Mouse (Mus musculus) embryonic facial prominence, embryonic 13.5 days (tissue): ENCODE measurements around the gene Cntrl. TPM values are rescaled to one million over a fixed set of nuclear protein-coding genes. Genes with fewer than 3 reads are reported as not detected.

Experiments
- ATAC-seq: fragments of 200-750 bp; cut with Nextera tagmentation; 2 replicates; pipeline ENCODE4 v1.8.0; 2017; ENCODE audit warnings: low read depth; ENCODE audit not compliant: insufficient number of reproducible peaks, insufficient read depth, low FRiP score, low TSS enrichment
- H3K27ac ChIP-seq: fragments of 300-500 bp; sonication (generic); 2 replicates; pipeline ENCODE4 v1.5.1; 2015; ENCODE audit warnings: moderate library complexity, mild to moderate bottlenecking, inconsistent platforms
- H3K27me3 ChIP-seq: fragments of 300-500 bp; sonication (generic); 2 replicates; pipeline ENCODE4 v1.6.1; 2015; ENCODE audit warnings: mild to moderate bottlenecking, inconsistent platforms
- H3K36me3 ChIP-seq: fragments of 300-500 bp; sonication (generic); 2 replicates; pipeline ENCODE4 v1.6.1; 2015; ENCODE audit warnings: mild to moderate bottlenecking, inconsistent platforms
- H3K4me1 ChIP-seq: fragments of 300-500 bp; sonication (generic); 2 replicates; pipeline ENCODE4 v1.6.1; 2015; ENCODE audit warnings: inconsistent platforms
- H3K4me2 ChIP-seq: fragments of 300-500 bp; sonication (generic); 2 replicates; pipeline ENCODE4 v1.6.1; 2015; ENCODE audit warnings: moderate library complexity, mild to moderate bottlenecking, inconsistent platforms
- H3K4me3 ChIP-seq: fragments of 300-500 bp; sonication (generic); 2 replicates; pipeline ENCODE4 v1.5.1; 2015; ENCODE audit warnings: mild to moderate bottlenecking, inconsistent platforms
- H3K9ac ChIP-seq: fragments of 300-500 bp; sonication (generic); 2 replicates; pipeline ENCODE4 v1.6.1; 2015; ENCODE audit warnings: mild to moderate bottlenecking, inconsistent platforms
- H3K9me3 ChIP-seq: fragments of 300-500 bp; sonication (generic); 2 replicates; pipeline ENCODE4 v1.6.1; 2016; ENCODE audit warnings: inconsistent platforms
- WGBS: fragments of 180-500 bp; shearing (Covaris S2); methylation state at CpG from one replicate; pipeline ENCODE4 v1.1.7; 2015; ENCODE audit warnings: mixed read lengths; 5-methylcytosine and 5-hydroxymethylcytosine counted together
- polyA plus RNA-seq: library from polyadenylated mRNA; unstranded; fragments of >200 nt; fragmentation: Nextera tagmentation; extraction: Ambion mirVana; gene quantifications from 2 replicates; pipeline ENCODE4 v1.2.1, GENCODE M21; 2015

Gene Cntrl
- polyA plus RNA-seq, 1 experiment from 2014 or later, result 32.1 TPM

DNA sequence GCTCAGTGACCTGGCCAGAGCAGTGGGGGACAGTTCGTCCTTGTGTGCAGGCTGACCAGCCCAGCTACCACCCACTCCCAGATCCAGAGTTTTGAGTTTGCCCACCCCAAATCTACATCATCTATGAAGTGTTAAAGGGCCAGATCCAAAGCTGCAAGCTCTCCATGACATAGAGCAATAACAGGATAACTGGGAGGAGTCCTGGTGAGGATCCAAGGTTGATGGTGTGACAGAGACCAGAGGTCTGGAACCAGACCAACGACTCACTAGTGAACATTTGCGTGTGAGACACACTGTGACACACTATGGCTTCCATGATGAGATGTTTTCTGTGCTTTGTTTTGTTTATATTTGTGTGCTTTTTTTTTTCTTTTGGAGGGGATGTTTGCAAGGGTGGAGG, 98.8 kb downstream of the Cntrl start:
- H3K9me3 ChIP-seq, result no peaks in the 10 kb centered on the region
- H3K4me2 ChIP-seq, result no peak overlapping the region
- no peak overlapping the region for H3K27ac ChIP-seq
- H3K9ac ChIP-seq, result no peak overlapping the region
- no peak for ATAC-seq
- no peaks in the 10 kb centered on the region for H3K36me3 ChIP-seq
- H3K27me3 ChIP-seq, result no peaks in the 10 kb centered on the region
- no peak overlapping the region for H3K4me3 ChIP-seq
- no peaks in the 10 kb centered on the region for H3K4me1 ChIP-seq
- 72% methylated on average over 3 of the region's 3 CpGs for WGBS

DNA sequence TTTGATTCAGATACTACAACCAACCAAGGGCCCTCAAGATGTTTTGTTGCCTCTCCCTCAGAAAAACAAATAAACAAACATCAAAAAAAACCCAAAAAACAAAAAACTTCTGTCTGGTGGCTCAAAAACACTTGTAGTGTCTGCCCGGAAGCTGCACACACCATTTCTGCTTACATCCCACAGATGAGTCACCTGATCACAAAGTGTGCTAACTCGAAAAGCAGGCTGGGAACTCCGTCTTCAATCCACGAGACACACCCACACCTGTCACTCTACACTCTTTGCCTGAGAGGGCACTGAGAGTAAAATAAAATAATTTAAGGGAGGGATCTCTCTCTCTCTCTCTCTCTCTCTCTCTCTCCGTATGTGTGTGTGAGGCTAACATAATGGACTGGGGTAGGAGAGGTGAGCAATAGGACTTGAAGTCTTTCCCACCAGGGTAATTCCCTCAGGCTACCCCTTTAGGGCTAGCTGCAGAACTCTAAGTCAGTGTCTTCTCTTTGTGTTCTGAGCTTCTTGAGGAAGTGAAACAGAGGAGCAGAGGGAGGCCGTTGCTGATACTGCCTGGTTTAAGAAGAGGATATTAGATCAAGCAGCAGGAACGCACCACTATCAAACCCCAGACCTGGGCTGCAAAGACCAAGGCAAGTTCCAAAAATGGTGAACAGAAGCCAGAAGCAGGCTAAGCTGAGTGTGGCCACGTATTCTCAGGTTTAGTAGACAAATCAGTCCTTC, 99.8 kb downstream of the Cntrl start:
- ATAC-seq, result no peak
- Histone ChIP-seq H3K36me3 (no peaks in the 10 kb centered on the region), H3K27me3 (no peaks in the 10 kb centered on the region), H3K4me1 (no peaks in the 10 kb centered on the region), H3K9ac (no peak overlapping the region), H3K4me2 (no peak overlapping the region), H3K4me3 (no peak overlapping the region), H3K9me3 (no peaks in the 10 kb centered on the region), H3K27ac (no peak overlapping the region)
- 59% methylated on average over 8 of the region's 8 CpGs for WGBS

DNA sequence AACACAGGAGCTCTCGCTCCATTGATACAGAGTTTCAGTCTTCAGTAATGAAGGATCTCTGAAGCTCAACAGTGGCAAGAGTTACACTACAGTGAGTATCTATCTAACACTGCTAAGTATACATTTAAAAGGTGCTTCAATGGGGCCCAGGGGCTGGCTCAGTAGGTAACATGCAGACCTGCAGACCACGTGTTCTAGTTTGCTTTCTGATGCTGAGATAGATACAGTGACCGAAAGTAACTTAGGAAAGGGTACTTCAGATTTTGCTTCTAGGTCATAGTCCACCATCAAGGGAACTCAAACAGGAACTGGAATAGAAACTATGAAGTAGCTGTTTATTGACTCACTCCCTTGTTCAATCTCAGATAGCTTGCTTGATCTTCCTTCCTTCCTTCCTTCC, 102.4 kb downstream of the Cntrl start:
- Histone ChIP-seq H3K4me3 (no peak overlapping the region), H3K9ac (no peak overlapping the region), H3K4me2 (no peak overlapping the region), H3K4me1 (peaks cover 15% of the 10 kb centered on the region), H3K27me3 (no peaks in the 10 kb centered on the region), H3K27ac (no peak overlapping the region), H3K36me3 (no peaks in the 10 kb centered on the region), H3K9me3 (no peaks in the 10 kb centered on the region)
- ATAC-seq, result no peak
- WGBS, result 76% methylated on average over 3 of the region's 3 CpGs

DNA sequence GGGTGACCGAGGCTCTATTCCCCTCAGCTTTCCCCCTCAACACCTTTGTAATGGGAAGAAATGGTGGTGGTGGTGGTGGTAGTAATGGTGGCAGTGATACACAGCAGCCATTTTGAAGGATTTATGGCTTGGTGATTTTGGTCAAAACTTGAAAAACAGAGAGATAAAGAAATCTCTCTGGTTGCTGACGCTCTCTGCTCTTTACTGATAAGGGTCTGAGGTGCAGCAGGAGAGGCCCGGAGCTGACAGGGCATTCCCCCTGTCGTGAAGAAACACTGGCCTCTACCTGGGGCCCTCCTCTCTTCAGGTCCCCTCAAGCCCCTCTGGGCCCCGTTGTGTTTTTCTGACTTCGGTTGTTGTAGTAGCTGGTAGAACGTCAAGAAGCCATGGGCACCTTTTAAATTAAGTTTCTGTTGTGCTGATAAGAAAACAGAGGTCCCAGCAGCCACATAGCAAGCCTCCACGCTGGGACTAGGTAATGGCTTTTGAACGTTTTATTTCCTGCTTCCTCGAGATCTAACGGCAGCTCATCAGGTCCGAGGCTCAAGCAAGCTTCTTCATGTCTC, 104.1 kb downstream of the Cntrl start:
- H3K27ac ChIP-seq, result no peak overlapping the region
- H3K4me3 ChIP-seq, result no peak overlapping the region
- ATAC-seq, result no peak
- no peaks in the 10 kb centered on the region for H3K9me3 ChIP-seq
- H3K4me1 ChIP-seq, result peaks cover 17% of the 10 kb centered on the region
- H3K4me2 ChIP-seq, result no peak overlapping the region
- 84% methylated on average over 12 of the region's 12 CpGs for WGBS
- H3K27me3 ChIP-seq, result no peaks in the 10 kb centered on the region
- no peaks in the 10 kb centered on the region for H3K36me3 ChIP-seq
- no peak overlapping the region for H3K9ac ChIP-seq

DNA sequence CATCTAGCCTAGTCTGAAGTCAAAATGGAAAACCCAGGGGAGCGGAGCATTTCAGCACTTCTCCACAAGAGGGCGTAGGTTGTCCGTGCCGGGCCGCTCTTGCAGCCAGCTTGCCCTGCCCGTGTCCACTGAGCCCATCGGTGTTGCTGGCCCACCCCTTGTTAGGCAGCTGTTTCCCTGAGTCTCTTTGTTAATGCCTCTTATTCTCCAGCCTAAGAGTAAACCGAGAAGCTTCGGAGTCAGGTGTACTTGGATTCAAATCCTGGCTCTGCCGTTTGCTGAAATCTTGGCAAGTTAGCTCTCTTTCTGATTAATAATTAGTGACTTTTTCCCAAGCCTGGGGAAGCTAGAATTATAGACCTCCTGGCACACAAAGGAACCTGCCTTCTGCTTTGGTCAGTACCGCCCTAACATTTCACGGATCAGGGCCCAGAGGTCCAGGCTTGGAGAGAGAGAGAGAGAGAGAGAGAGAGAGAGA, 105.6 kb downstream of the Cntrl start:
- Histone ChIP-seq H3K27me3 (no peaks in the 10 kb centered on the region), H3K9ac (0 out of 2 replicates have a peak overlapping the region, but pooled peaks have one; percentile 54), H3K4me1 (peaks cover 17% of the 10 kb centered on the region), H3K4me2 (peak overlapping the region; percentile 47), H3K4me3 (peak overlapping the region; percentile 12; the same call in 1 of the 2 replicates), H3K27ac (peak overlapping the region; percentile 62; the same call in 1 of the 2 replicates), H3K9me3 (no peaks in the 10 kb centered on the region), H3K36me3 (no peaks in the 10 kb centered on the region)
- 3% methylated on average over 12 of the region's 12 CpGs for WGBS
- peak; percentile 63; the same call in 1 of the 2 replicates for ATAC-seq

DNA sequence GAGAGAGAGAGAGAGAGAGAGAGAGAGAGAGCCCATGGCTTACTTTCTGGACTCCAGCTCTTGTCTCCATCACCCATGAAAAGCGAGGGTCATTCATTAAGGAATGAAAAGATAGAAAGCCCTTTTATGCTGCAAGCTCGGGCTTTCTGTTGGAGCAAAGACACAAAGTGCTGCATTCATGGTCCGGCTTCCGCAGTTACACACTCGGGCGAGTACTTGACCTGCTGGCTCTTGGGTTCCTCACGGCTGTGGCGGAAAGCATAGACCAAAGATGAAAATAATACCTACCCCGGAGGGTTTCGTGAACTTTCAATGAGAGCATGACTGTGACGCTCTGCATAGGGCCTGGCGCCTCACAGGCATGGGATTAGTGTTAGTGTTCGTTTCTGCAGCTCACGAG, 106.1 kb downstream of the Cntrl start:
- H3K4me1 ChIP-seq, result peaks cover 19% of the 10 kb centered on the region
- no peak overlapping the region for H3K4me2 ChIP-seq
- no peaks in the 10 kb centered on the region for H3K27me3 ChIP-seq
- no peak for ATAC-seq
- H3K4me3 ChIP-seq, result no peak overlapping the region
- no peak overlapping the region for H3K9ac ChIP-seq
- 51% methylated on average over 14 of the region's 14 CpGs for WGBS
- peak overlapping the region; percentile 62; the same call in 1 of the 2 replicates for H3K27ac ChIP-seq
- no peaks in the 10 kb centered on the region for H3K9me3 ChIP-seq
- H3K36me3 ChIP-seq, result no peaks in the 10 kb centered on the region

DNA sequence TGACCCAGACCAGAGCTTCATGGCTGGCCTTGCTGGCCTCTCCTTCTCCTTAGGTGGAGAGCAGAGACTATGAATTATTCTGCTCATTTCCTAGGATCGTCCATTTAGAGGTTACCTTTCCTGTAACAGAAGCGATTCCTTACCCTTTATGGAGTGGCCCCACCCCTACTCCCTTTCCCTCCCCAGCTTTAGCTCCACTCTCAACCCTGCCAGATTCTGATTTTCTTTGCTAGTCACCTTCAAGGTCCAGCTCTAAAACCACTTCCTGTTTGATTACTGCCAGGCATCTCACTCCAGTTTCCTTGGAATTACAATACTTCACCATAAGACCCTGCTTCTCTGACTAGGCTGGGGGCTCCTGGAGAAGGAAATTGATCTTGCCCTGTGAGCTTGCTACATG, 107.4 kb downstream of the Cntrl start:
- Histone ChIP-seq H3K4me3 (no peak overlapping the region), H3K27me3 (no peaks in the 10 kb centered on the region), H3K36me3 (no peaks in the 10 kb centered on the region), H3K4me1 (peaks cover 20% of the 10 kb centered on the region), H3K4me2 (no peak overlapping the region), H3K27ac (no peak overlapping the region), H3K9me3 (no peaks in the 10 kb centered on the region), H3K9ac (no peak overlapping the region)
- WGBS, result 76% methylated on average over 2 of the region's 2 CpGs
- ATAC-seq, result no peak

DNA sequence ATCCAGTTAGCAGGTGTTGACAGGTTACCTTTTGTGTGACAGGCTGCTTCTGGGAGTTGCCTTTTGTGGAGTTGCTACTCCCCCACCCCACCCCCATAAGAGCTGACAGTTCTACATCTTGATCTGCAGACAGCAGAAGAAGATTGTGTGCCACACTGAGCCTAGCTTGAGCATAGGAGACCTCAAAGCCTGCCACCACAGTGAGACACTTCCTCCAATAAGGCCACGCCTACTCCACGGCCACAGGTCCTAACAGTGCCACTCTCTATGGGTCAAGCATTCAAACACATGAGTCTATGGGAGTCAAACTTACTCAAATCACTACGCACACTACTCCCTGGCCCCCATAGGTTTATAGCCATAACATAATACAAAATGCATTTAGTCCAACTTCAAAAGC, 109.4 kb downstream of the Cntrl start:
- Histone ChIP-seq H3K27me3 (no peaks in the 10 kb centered on the region), H3K4me3 (no peak overlapping the region)
- WGBS, result 92% methylated on average over 3 of the region's 3 CpGs

DNA sequence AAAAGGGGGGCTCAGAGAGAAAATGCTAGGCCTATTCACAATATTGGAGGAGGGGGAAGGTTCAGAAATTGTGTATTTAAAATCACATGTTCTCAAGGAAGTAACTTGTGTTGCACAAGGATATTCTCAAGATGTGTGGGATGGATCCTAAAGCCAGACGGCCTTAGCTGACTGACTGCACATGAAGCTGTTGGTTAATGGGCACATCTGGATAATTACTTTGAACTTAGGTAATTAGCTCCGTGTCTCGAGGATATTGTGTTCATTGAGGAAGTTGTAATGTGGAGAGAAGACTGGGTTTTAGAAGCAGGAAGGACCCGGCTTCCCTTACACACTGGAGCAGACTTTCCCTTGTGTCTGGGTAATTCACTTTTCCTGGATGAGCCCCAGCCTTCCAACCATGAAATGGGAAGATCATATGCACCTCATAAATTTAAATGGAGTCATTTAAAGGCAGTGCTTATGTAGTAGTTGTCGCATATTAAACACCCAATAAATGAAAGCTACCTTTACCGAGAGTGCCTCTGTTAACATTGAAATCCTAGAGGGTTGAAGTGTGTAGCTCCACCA, 113.6 kb downstream of the Cntrl start:
- no peak overlapping the region for H3K4me3 ChIP-seq
- no peak overlapping the region for H3K9ac ChIP-seq
- no peak overlapping the region for H3K27ac ChIP-seq
- no peak for ATAC-seq
- no peaks in the 10 kb centered on the region for H3K9me3 ChIP-seq
- H3K36me3 ChIP-seq, result no peaks in the 10 kb centered on the region
- no peak overlapping the region for H3K4me2 ChIP-seq
- 55% methylated on average over 6 of the region's 6 CpGs for WGBS
- H3K4me1 ChIP-seq, result peaks cover 10% of the 10 kb centered on the region
- no peaks in the 10 kb centered on the region for H3K27me3 ChIP-seq

More for the DNA sequence above, 109.4 kb downstream of the Cntrl start:
- no peak overlapping the region for H3K9ac ChIP-seq
- H3K4me2 ChIP-seq, result no peak overlapping the region
- no peak for ATAC-seq
- no peaks in the 10 kb centered on the region for H3K36me3 ChIP-seq
- H3K4me1 ChIP-seq, result peaks cover 25% of the 10 kb centered on the region
- H3K27ac ChIP-seq, result no peak overlapping the region
- H3K9me3 ChIP-seq, result no peaks in the 10 kb centered on the region

DNA sequence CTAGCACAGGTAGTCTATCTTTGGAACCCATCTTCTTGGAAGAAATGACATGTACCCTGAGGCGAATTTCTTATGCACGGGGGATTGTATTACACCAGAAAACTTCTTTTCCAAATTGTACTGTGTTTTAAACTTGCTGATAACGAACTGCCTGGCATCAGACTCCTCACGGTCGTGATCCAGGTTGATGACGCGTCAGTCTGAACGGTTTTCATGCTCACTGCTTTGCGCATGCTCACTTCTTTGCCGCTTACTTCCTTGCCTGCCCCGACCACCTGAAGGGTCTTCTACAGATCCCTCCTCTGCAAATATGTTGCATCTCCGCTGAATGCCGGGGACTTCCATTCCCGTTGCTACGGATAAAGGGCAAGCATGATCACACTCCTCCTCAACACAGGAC, 115.0 kb downstream of the Cntrl start:
- 90% methylated on average over 15 of the region's 15 CpGs for WGBS
- no peak overlapping the region for H3K9ac ChIP-seq

DNA sequence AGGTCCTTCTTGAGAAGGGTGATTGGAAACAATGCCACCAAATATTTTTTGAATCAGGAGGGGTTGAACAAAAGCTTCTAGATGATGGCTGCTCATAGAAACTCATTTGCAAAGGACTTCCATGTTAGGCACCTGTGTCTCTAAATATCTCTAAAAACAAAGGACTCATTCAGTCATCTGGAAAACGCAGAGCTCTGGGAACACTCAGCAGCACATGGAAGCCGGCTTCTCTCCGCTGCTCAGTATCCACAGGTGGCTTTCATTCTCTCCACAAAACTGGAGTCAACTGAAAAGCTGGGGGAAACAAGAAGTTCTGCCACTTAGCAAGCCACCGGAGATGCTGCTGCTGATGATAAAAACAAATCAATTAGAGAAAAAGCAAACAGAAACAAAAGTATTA, 118.9 kb downstream of the Cntrl start:
- H3K9me3 ChIP-seq, result no peaks in the 10 kb centered on the region
- no peaks in the 10 kb centered on the region for H3K36me3 ChIP-seq
- H3K4me1 ChIP-seq, result peaks cover 49% of the 10 kb centered on the region
- no peak overlapping the region; the same call in 1 of the 2 replicates for H3K27ac ChIP-seq
- no peaks in the 10 kb centered on the region for H3K27me3 ChIP-seq
- no peak overlapping the region for H3K4me3 ChIP-seq
- no peak for ATAC-seq
- WGBS, result 24% methylated on average over 4 of the region's 4 CpGs
- no peak overlapping the region for H3K4me2 ChIP-seq
- H3K9ac ChIP-seq, result no peak overlapping the region

More for the DNA sequence above, 115.0 kb downstream of the Cntrl start:
- Histone ChIP-seq H3K4me2 (no peak overlapping the region), H3K4me3 (no peak overlapping the region), H3K4me1 (peaks cover 24% of the 10 kb centered on the region), H3K27ac (no peak overlapping the region), H3K9me3 (no peaks in the 10 kb centered on the region), H3K27me3 (no peaks in the 10 kb centered on the region), H3K36me3 (no peaks in the 10 kb centered on the region)
- ATAC-seq, result no peak
